Mouse (Mus musculus): ENCODE results near the gene Smtnl1.

Smtnl1 gene

GRCm38 (mm10) chr2:84792516-84792915 is 29.9 kb downstream of the Smtnl1 start:
- DNase-seq, result no peak

- DNase-seq, result no peak
These were observed 32.0 kb downstream of the Smtnl1 start for GRCm38 (mm10) chr2:84790418-84790817.

- DNase-seq, result no peak
These were observed 34.1 kb downstream of the Smtnl1 start for GRCm38 (mm10) chr2:84788316-84788715.

GRCm38 (mm10) chr2:84783840-84784566 is 38.4 kb downstream of the Smtnl1 start:
- DNase-seq, result no peak

GRCm38 (mm10) chr2:84783315-84783714 is 39.1 kb downstream of the Smtnl1 start:
- DNase-seq, result no peak

- no peak for DNase-seq
These were observed 43.2 kb downstream of the Smtnl1 start for GRCm38 (mm10) chr2:84779210-84779609.

- no peak for DNase-seq
These were observed 44.7 kb downstream of the Smtnl1 start for GRCm38 (mm10) chr2:84777706-84778105.

- DNase-seq, result no peak
These were observed 46.8 kb downstream of the Smtnl1 start for GRCm38 (mm10) chr2:84775665-84776064.

GRCm38 (mm10) chr2:84775241-84775640 is 47.2 kb downstream of the Smtnl1 start, which contains the start of gene Serping1:
Gene Serping1, minus strand, starts transcription at chr2:84775444.
- DNase-seq, result peak in 1 of 2 experiments; percentile 6

GRCm38 (mm10) chr2:84774751-84775150 is 47.7 kb downstream of the Smtnl1 start:
- DNase-seq, result peak; percentile 68 to 78

- no peak for DNase-seq
These were observed 49.3 kb downstream of the Smtnl1 start for GRCm38 (mm10) chr2:84773195-84773594.

- DNase-seq, result no peak
These were observed 50.0 kb downstream of the Smtnl1 start for GRCm38 (mm10) chr2:84772454-84772853.

GRCm38 (mm10) chr2:84770501-84770900 is 52.0 kb downstream of the Smtnl1 start:
- DNase-seq, result no peak

GRCm38 (mm10) chr2:84762818-84763217 is 59.6 kb downstream of the Smtnl1 start:
- DNase-seq, result no peak

GRCm38 (mm10) chr2:84762295-84762694 is 60.2 kb downstream of the Smtnl1 start:
- no peak for DNase-seq

GRCm38 (mm10) chr2:84761840-84762239 is 60.6 kb downstream of the Smtnl1 start:
- no peak for DNase-seq

GRCm38 (mm10) chr2:84761309-84761708 is 61.1 kb downstream of the Smtnl1 start:
- DNase-seq, result no peak

Measured in cerebellum, postnatal 25 days (tissue).